Mouse (Mus musculus) myocyte (in vitro differentiated cells): Measurements from ENCODE around the gene Sh3gl2. TPM values are rescaled to one million over a fixed set of nuclear protein-coding genes. Genes with fewer than 3 reads are reported as not detected.

Source experiments
- H3K27me3 ChIP-seq: one replicate; pipeline ENCODE4 v1.6.1; 2011; ENCODE audit not compliant: control insufficient read depth, insufficient read depth, insufficient read length
- H3K36me3 ChIP-seq: one replicate; pipeline ENCODE4 v1.6.1; 2011; ENCODE audit not compliant: control insufficient read depth, insufficient read depth
- H3K4me2 ChIP-seq: one replicate; pipeline ENCODE4 v1.6.1; 2011; ENCODE audit warnings: low read depth, control low read depth
- H3K4me3 ChIP-seq: one replicate; pipeline ENCODE4 v1.5.1; 2011; ENCODE audit warnings: mild to moderate bottlenecking, control low read depth, moderate library complexity
- H3K79me2 ChIP-seq: one replicate; pipeline ENCODE4 v1.6.1; 2011; ENCODE audit not compliant: control insufficient read depth, insufficient read depth
- H3ac ChIP-seq: one replicate; pipeline ENCODE4 v1.6.1; 2011; ENCODE audit not compliant: control insufficient read depth, insufficient read length
- CEBPB ChIP-seq: IDR thresholded peaks from 2 replicates; pipeline ENCODE4 v1.6.1; 2011; ENCODE audit warnings: mild to moderate bottlenecking, moderate library complexity; ENCODE audit not compliant: poor library complexity, insufficient read depth, severe bottlenecking
- E2F4 ChIP-seq: IDR thresholded peaks from one replicate; pipeline ENCODE4 v1.6.1; 2011; ENCODE audit warnings: mild to moderate bottlenecking, control low read depth, moderate library complexity; ENCODE audit not compliant: insufficient read depth
- MAX ChIP-seq: IDR thresholded peaks from one replicate; pipeline ENCODE4 v1.6.1; 2011; ENCODE audit warnings: low read depth, mild to moderate bottlenecking, control low read depth
- MYOD1 ChIP-seq, 3 experiments: IDR thresholded peaks; one replicate each; pipeline ENCODE4 v1.6.1; 2011; ENCODE audit warnings: control low read depth in 2 of 3, low read depth in 2 of 3, mild to moderate bottlenecking in 2 of 3, moderate library complexity in 1 of 3; ENCODE audit not compliant: insufficient read length in 2 of 3, control insufficient read depth in 1 of 3
- MYOG ChIP-seq, 3 experiments: IDR thresholded peaks; one replicate each; pipeline ENCODE4 v1.6.1; 2011; ENCODE audit warnings: control low read depth in 2 of 3, low read depth in 2 of 3, mild to moderate bottlenecking in 2 of 3; ENCODE audit not compliant: insufficient read length in 2 of 3, control insufficient read depth in 1 of 3, insufficient read depth in 1 of 3
- POLR2A ChIP-seq: IDR thresholded peaks from one replicate; pipeline ENCODE4 v1.6.1; 2011; ENCODE audit warnings: low read depth, mild to moderate bottlenecking, control low read depth, moderate library complexity; ENCODE audit not compliant: insufficient read length
- POLR2AphosphoS2 ChIP-seq: IDR thresholded peaks from one replicate; pipeline ENCODE4 v1.6.1; 2011; ENCODE audit warnings: low read depth, control low read depth; ENCODE audit not compliant: insufficient read length
- REST ChIP-seq: IDR thresholded peaks from one replicate; pipeline ENCODE4 v1.6.1; 2011; ENCODE audit warnings: mild to moderate bottlenecking, control low read depth, moderate library complexity; ENCODE audit not compliant: insufficient read depth, insufficient read length
- SRF ChIP-seq: IDR thresholded peaks from one replicate; pipeline ENCODE4 v1.6.1; 2011; ENCODE audit warnings: low read depth; ENCODE audit not compliant: control insufficient read depth, insufficient read length
- TCF12 ChIP-seq: IDR thresholded peaks from one replicate; pipeline ENCODE4 v1.6.1; 2011; ENCODE audit warnings: mild to moderate bottlenecking, control low read depth; ENCODE audit not compliant: poor library complexity, insufficient read depth, severe bottlenecking
- TCF3 ChIP-seq: IDR thresholded peaks from one replicate; pipeline ENCODE4 v1.6.1; 2011; ENCODE audit warnings: low read depth, control low read depth; ENCODE audit not compliant: insufficient read length
- USF1 ChIP-seq: IDR thresholded peaks from one replicate; pipeline ENCODE4 v1.6.1; 2011; ENCODE audit warnings: low read depth, mild to moderate bottlenecking, control low read depth, moderate library complexity
- polyA plus RNA-seq: library from polyadenylated mRNA; unstranded; fragments of >200 nt; fragmentation: generic; extraction: Trizol; gene quantifications from one replicate; pipeline ENCODE4 v1.2.1, GENCODE M21; 2012; ENCODE audit warnings: missing spikeins

The Sh3gl2 gene
- polyA plus RNA-seq, 1 experiment = not detected

DNA sequence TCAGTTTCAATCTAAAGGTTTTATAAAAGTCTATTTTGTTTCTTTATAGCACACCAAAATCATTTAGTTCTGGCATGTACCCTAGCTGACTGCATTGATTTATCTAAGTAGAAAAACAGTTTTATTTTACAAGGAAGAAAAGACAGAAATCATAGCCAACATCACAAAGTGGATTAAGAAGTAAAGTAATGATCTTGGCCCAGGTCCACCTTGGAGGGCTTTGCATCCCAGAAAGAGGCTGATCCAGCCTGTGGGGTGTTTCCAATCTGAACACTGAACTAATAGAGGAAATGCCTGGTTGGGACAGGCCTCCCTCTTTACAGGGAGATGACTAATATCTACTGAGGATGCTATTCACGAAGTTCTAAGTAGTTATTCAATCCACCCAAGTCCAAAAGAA, 472.7 kb downstream of the Sh3gl2 start:
- Histone ChIP-seq H3K79me2 (no peaks in the 10 kb centered on the region), H3K27me3 (no peaks in the 10 kb centered on the region), H3K36me3 (no peaks in the 10 kb centered on the region), H3ac (no peak overlapping the region), H3K4me3 (no peak overlapping the region), H3K4me2 (no peak overlapping the region)
- TF ChIP-seq POLR2A (no peak), MYOD1 (IDR thresholded peaks at IDR 0.05; ENCODE audit: control insufficient read depth in 1 of 3, insufficient read length in 2 of 3, low read depth in 2 of 3) (no peak), MYOG (IDR thresholded peaks at IDR 0.05; ENCODE audit: control insufficient read depth in 1 of 3, insufficient read depth in 1 of 3, insufficient read length in 2 of 3, low read depth in 2 of 3) (no peak), POLR2AphosphoS2 (no peak)

DNA sequence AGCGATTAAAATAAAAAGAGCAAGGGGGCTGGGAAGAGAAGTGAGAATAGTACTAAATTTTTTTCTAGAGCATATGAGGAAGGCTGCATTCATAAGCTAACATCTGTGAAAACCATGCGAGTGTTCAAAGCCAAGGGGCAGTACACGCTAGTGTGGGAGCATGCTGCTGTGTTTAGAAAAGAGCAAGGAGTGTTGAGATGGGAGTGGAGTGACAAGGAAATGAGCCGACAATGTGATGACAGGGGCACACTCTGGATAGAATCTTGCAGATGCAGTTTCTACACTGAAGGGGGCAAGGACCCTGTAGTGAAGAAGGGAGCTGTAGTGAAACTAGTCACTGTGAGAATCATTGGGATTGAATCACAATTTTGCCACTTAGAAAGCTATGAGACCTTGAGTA, 481.2 kb downstream of the Sh3gl2 start:
- TF ChIP-seq USF1 = no peak
- TF ChIP-seq SRF = no peak
- no peak for TF ChIP-seq MYOG (IDR thresholded peaks at IDR 0.05; ENCODE audit: control insufficient read depth in 1 of 3, insufficient read depth in 1 of 3, insufficient read length in 2 of 3, low read depth in 2 of 3)
- TF ChIP-seq REST = no peak
- TF ChIP-seq TCF3 = no peak
- no peak for TF ChIP-seq MYOD1 (IDR thresholded peaks at IDR 0.05; ENCODE audit: control insufficient read depth in 1 of 3, insufficient read length in 2 of 3, low read depth in 2 of 3)
- no peak for TF ChIP-seq E2F4
- TF ChIP-seq POLR2AphosphoS2 = no peak
- no peak for TF ChIP-seq TCF12
- no peak for TF ChIP-seq MAX
- no peak for TF ChIP-seq POLR2A
- TF ChIP-seq CEBPB = no peak

More for the DNA sequence above, 481.2 kb downstream of the Sh3gl2 start:
- Histone ChIP-seq H3K27me3 (no peaks in the 10 kb centered on the region), H3K79me2 (no peaks in the 10 kb centered on the region), H3ac (no peak overlapping the region), H3K4me3 (no peak overlapping the region), H3K36me3 (no peaks in the 10 kb centered on the region), H3K4me2 (no peak overlapping the region)
